Mouse (Mus musculus) granulocyte monocyte progenitor cell, adult 5-6 weeks (primary cell): Measurements from ENCODE around the gene Aox2. TPM values are rescaled to one million over a fixed set of nuclear protein-coding genes. Genes with fewer than 3 reads are reported as not detected.

Source experiments
- ATAC-seq: replicated peaks from 2 replicates; pipeline ENCODE4 v1.8.0; 2016; ENCODE audit warnings: mild to moderate bottlenecking, moderate TSS enrichment, inconsistent platforms; ENCODE audit not compliant: poor library complexity, severe bottlenecking
- total RNA-seq, 2 experiments: library from RNA; stranded (forward) in 1 of 2; stranded (reverse) in 1 of 2; fragments of 200-712, 200-1000 nt in 1 of 2; fragments of >200 nt in 1 of 2; fragmentation: Nextera tagmentation in 1 of 2; gene quantifications; 2 replicates each; pipeline ENCODE4 v1.2.3; 2014 to 2017

Aox2 gene
- total RNA-seq, 2 experiments from 2014 or later, result not detected

- peak; percentile 26 for ATAC-seq
Observed at GRCm38 (mm10) chr1:58393284-58394195, 115.4 kb downstream of the Aox2 start.

- ATAC-seq, result no peak
Observed at GRCm38 (mm10) chr1:58395341-58395740, 117.2 kb downstream of the Aox2 start.

GRCm38 (mm10) chr1:58396179-58396578 is 118.1 kb downstream of the Aox2 start:
- no peak for ATAC-seq

GRCm38 (mm10) chr1:58397731-58398130 is 119.6 kb downstream of the Aox2 start:
- ATAC-seq, result no peak

- peak; percentile 71 for ATAC-seq
Observed at GRCm38 (mm10) chr1:58401396-58401795, 123.3 kb downstream of the Aox2 start.

- no peak for ATAC-seq
Observed at GRCm38 (mm10) chr1:58403745-58404144, 125.6 kb downstream of the Aox2 start.

- no peak for ATAC-seq
Observed at GRCm38 (mm10) chr1:58407321-58407720, 129.2 kb downstream of the Aox2 start.

GRCm38 (mm10) chr1:58408141-58408540 is 130.0 kb downstream of the Aox2 start:
- no peak for ATAC-seq

- ATAC-seq, result no peak
Observed at GRCm38 (mm10) chr1:58409553-58410197, 131.5 kb downstream of the Aox2 start.

GRCm38 (mm10) chr1:58410198-58410588 is 132.1 kb downstream of the Aox2 start:
- 0 out of 2 replicates have a peak, but pooled peaks have one; percentile 4 for ATAC-seq

- no peak for ATAC-seq
Observed at GRCm38 (mm10) chr1:58410776-58411175, 132.7 kb downstream of the Aox2 start.

GRCm38 (mm10) chr1:58415442-58415841 is 137.3 kb downstream of the Aox2 start:
- no peak for ATAC-seq

- no peak for ATAC-seq
Observed at GRCm38 (mm10) chr1:58416048-58416447, 137.9 kb downstream of the Aox2 start.

GRCm38 (mm10) chr1:58420032-58420431 is 141.9 kb downstream of the Aox2 start:
- no peak for ATAC-seq

- no peak for ATAC-seq
Observed at GRCm38 (mm10) chr1:58420961-58421360, 142.8 kb downstream of the Aox2 start.

GRCm38 (mm10) chr1:58422879-58423278 is 144.8 kb downstream of the Aox2 start:
- ATAC-seq, result peak; percentile 71

GRCm38 (mm10) chr1:58423371-58424248 is 145.5 kb downstream of the Aox2 start, which contains the start of gene Clk1:
Gene Clk1 (minus strand): TSS chr1:58424066.
- ATAC-seq, result peak; percentile 81

- ATAC-seq, result no peak
Observed at GRCm38 (mm10) chr1:58424551-58424950, 146.4 kb downstream of the Aox2 start.
